Mouse (Mus musculus) G1E-ER4 (cell line): ENCODE data around the gene Kank4. TPM values are rescaled to one million over a fixed set of nuclear protein-coding genes. Genes with fewer than 3 reads are reported as not detected.
"Not testable (repeated sequence)": the region's sequence is repeated elsewhere in the genome, so short reads cannot be mapped to it uniquely, and the experiment has no call there.

Experiments used
- GATA1 ChIP-seq: IDR thresholded peaks from one replicate; pipeline ENCODE4 v1.8.0; 2012; ENCODE audit warnings: low read length, inconsistent platforms
- polyA plus RNA-seq: library from polyadenylated mRNA; stranded (reverse); fragments of >175 nt; gene quantifications from 2 replicates; pipeline ENCODE4 v1.2.3, GENCODE M21; 2012

Gene Kank4
- polyA plus RNA-seq, 1 experiment, result not detected

GRCm38 (mm10) chr4:98838913-98839312 is 21.6 kb upstream of the Kank4 start:
- TF ChIP-seq GATA1, result no peak

GRCm38 (mm10) chr4:98837715-98838505 is 20.6 kb upstream of the Kank4 start:
- no peak for TF ChIP-seq GATA1

- TF ChIP-seq GATA1, result no peak
These were observed 19.2 kb upstream of the Kank4 start for GRCm38 (mm10) chr4:98836519-98836918.

GRCm38 (mm10) chr4:98834782-98835181 is 17.4 kb upstream of the Kank4 start:
- TF ChIP-seq GATA1, result no peak

GRCm38 (mm10) chr4:98831726-98832125 is 14.4 kb upstream of the Kank4 start:
- TF ChIP-seq GATA1, result no peak

GRCm38 (mm10) chr4:98826701-98827100 is 9.4 kb upstream of the Kank4 start:
- TF ChIP-seq GATA1, result no peak

- not testable (repeated sequence) for TF ChIP-seq GATA1
These were observed 6.4 kb upstream of the Kank4 start, which contains the start of gene I0C0044D17Rik for GRCm38 (mm10) chr4:98823740-98824139. I0C0044D17Rik (minus strand) TSS chr4:98823840.

GRCm38 (mm10) chr4:98823047-98823446 is 5.7 kb upstream of the Kank4 start:
- TF ChIP-seq GATA1, result no peak

- TF ChIP-seq GATA1, result no peak
These were observed 5.1 kb upstream of the Kank4 start for GRCm38 (mm10) chr4:98822478-98822877.

- TF ChIP-seq GATA1, result no peak
These were observed 1.9 kb upstream of the Kank4 start for GRCm38 (mm10) chr4:98819216-98819755.

GRCm38 (mm10) chr4:98816807-98817183 is 542 bp downstream of the Kank4 start:
- TF ChIP-seq GATA1, result no peak

- TF ChIP-seq GATA1, result no peak
These were observed 11.0 kb downstream of the Kank4 start for GRCm38 (mm10) chr4:98806306-98806705.

GRCm38 (mm10) chr4:98805291-98806048 is 11.9 kb downstream of the Kank4 start:
- no peak for TF ChIP-seq GATA1

GRCm38 (mm10) chr4:98804476-98805134 is 12.7 kb downstream of the Kank4 start:
- no peak for TF ChIP-seq GATA1

- no peak for TF ChIP-seq GATA1
These were observed 15.6 kb downstream of the Kank4 start for GRCm38 (mm10) chr4:98801775-98802174.

GRCm38 (mm10) chr4:98800824-98801223 is 16.5 kb downstream of the Kank4 start:
- TF ChIP-seq GATA1, result no peak
